Mouse (Mus musculus) frontal cortex, adult (tissue): ENCODE measurements at regions not wholly inside any gene's neighbourhood (a gene's known extent, or its start where the extent isn't known, plus 50 kb on each side); places are given as distances from the start of the nearest gene placed in this dataset.

Experiments used
- ATAC-seq: cut with Nextera tagmentation; 2 replicates; pipeline ENCODE4 v1.9.2; 2017; ENCODE audit warnings: mild to moderate bottlenecking, moderate library complexity, mixed read lengths; ENCODE audit not compliant: low TSS enrichment

GRCm38 (mm10) chr14:24769451-24769850 is 282.5 kb downstream of the Rps24 start:
- no peak for ATAC-seq

- no peak for ATAC-seq
Measured at GRCm38 (mm10) chr14:24770015-24770977, 283.4 kb downstream of the Rps24 start.

- peak; percentile 89 for ATAC-seq
Measured at GRCm38 (mm10) chr14:24771663-24772062, 284.7 kb downstream of the Rps24 start.

GRCm38 (mm10) chr14:24772129-24772528 is 285.2 kb downstream of the Rps24 start:
- no peak for ATAC-seq

- ATAC-seq, result peak; percentile 84
Measured at GRCm38 (mm10) chr14:24778748-24779630, 292.1 kb downstream of the Rps24 start.

GRCm38 (mm10) chr14:24781674-24782073 is 294.7 kb downstream of the Rps24 start:
- ATAC-seq, result no peak

- peak; percentile 55 for ATAC-seq
Measured at GRCm38 (mm10) chr14:24783889-24784288, 297.0 kb downstream of the Rps24 start.

- no peak for ATAC-seq
Measured at GRCm38 (mm10) chr14:24785452-24785851, 298.5 kb downstream of the Rps24 start.

GRCm38 (mm10) chr14:24793375-24794285 is 306.7 kb downstream of the Rps24 start:
- peak; percentile 34; the same call in 1 of the 2 replicates for ATAC-seq

- ATAC-seq, result no peak
Measured at GRCm38 (mm10) chr14:24794359-24794845, 307.5 kb downstream of the Rps24 start.

GRCm38 (mm10) chr14:24797494-24797893 is 310.6 kb downstream of the Rps24 start:
- ATAC-seq, result no peak

- no peak for ATAC-seq
Measured at GRCm38 (mm10) chr14:24798066-24798465, 311.1 kb downstream of the Rps24 start.

- no peak for ATAC-seq
Measured at GRCm38 (mm10) chr14:24803001-24803655, 316.2 kb downstream of the Rps24 start.

- no peak for ATAC-seq
Measured at GRCm38 (mm10) chr14:24807061-24807460, 320.1 kb downstream of the Rps24 start.

- peak; percentile 80 for ATAC-seq
Measured at GRCm38 (mm10) chr14:24822876-24823567, 336.1 kb downstream of the Rps24 start.

GRCm38 (mm10) chr14:24824351-24824750 is 337.4 kb downstream of the Rps24 start:
- no peak for ATAC-seq

- ATAC-seq, result no peak
Measured at GRCm38 (mm10) chr14:24825722-24826386, 338.9 kb downstream of the Rps24 start.

- peak; percentile 43 for ATAC-seq
Measured at GRCm38 (mm10) chr14:24826471-24827337, 339.8 kb downstream of the Rps24 start.
